Comparison of ENCODE assay signal across 10 mouse cellular contexts in the genomic region with DNA sequence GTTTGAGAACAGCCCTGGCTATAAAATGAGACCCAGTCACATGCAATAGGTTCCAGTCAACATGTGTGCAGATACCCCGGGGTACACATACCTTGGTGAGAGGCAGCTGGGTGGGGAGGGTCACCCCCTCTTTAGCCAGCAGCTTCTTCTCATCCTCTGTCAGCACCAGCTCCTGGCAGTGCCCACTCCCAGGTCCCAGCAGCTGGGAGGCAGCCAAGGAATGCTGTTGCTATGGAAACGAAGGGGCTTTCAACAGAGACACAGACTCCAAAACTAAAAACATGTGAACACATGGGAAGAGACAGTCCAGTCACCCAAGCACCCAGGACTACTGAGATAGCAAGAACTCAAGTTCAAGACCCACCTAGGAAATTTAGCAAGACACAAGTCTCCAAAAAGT. TPM values are rescaled to one million over a fixed set of nuclear protein-coding genes. Genes with fewer than 3 reads are reported as not detected.
A peak's percentile ranks its signal among the peaks of the same experiment; 100 is the strongest.
DNase-seq lines count a peak whose midpoint lies in the region; ATAC-seq and TF ChIP-seq lines count a peak whose summit lies in the region.
"Had no signal": no experiment of that assay in that cellular context is flagged by ENCODE, and none has a peak within 500 bp of the region (broad histone marks: within the 10 kb centered on the region; RNA-seq: fewer than 3 reads in every experiment).

No protein-coding gene starts in this region.

- 66% methylated on average over 2 of the region's 2 CpGs for WGBS in kidney, embryonic 16.5 days
- 41% methylated on average over 2 of the region's 2 CpGs for WGBS in embryonic facial prominence, embryonic 14.5 days
- 70% methylated on average over 2 of the region's 2 CpGs for WGBS in limb, embryonic 10.5 days

- H3K9ac ChIP-seq in kidney, embryonic 16.5 days (replicated peaks; ENCODE audit: low read length), result no peak overlapping the region
- H3K9ac ChIP-seq in embryonic facial prominence, embryonic 14.5 days (ENCODE audit: low read depth, low read length), result no peak overlapping the region
- H3K9ac ChIP-seq: liver, postnatal 0 days had no signal

- H3K4me2 ChIP-seq in kidney, embryonic 16.5 days (replicated peaks; ENCODE audit: low read depth, low read length), result no peak overlapping the region
- H3K4me2 ChIP-seq in embryonic facial prominence, embryonic 14.5 days (ENCODE audit: low read depth, low read length), result no peak overlapping the region

- no peak overlapping the region for H3K4me3 ChIP-seq in kidney, embryonic 16.5 days (ENCODE audit: low read length)
- H3K4me3 ChIP-seq in embryonic facial prominence, embryonic 14.5 days (ENCODE audit: low read depth, low read length), result no peak overlapping the region
- no peak overlapping the region for H3K4me3 ChIP-seq in limb, embryonic 10.5 days

- no peak for TF ChIP-seq CTCF in brain, embryonic 14.5 days (IDR thresholded peaks at IDR 0.05; ENCODE audit: borderline replicate concordance, extremely low read depth, insufficient read depth, insufficient read length)

- no peak for ATAC-seq in kidney, embryonic 16.5 days (ENCODE audit: low FRiP score, low TSS enrichment)
- ATAC-seq in embryonic facial prominence, embryonic 14.5 days (ENCODE audit: low read depth), result peak; percentile 58; the same call in 1 of the 2 replicates
- ATAC-seq: liver, postnatal 0 days had no signal

- H3K27me3 ChIP-seq in kidney, embryonic 16.5 days (ENCODE audit: insufficient read depth, low read length), result no peaks in the 10 kb centered on the region
- no peaks in the 10 kb centered on the region for H3K27me3 ChIP-seq in embryonic facial prominence, embryonic 14.5 days (replicated peaks; ENCODE audit: control insufficient read depth, insufficient read depth, low read length)
- 0 out of 2 replicates have a peak, but pooled peaks cover 4% of the 10 kb centered on the region for H3K27me3 ChIP-seq in limb, embryonic 10.5 days (ENCODE audit: low read depth, poor library complexity, severe bottlenecking)

- peaks cover 2% of the 10 kb centered on the region; the same call in 1 of the 2 replicates for H3K9me3 ChIP-seq in kidney, embryonic 16.5 days (ENCODE audit: low read length)
- H3K9me3 ChIP-seq in embryonic facial prominence, embryonic 14.5 days (ENCODE audit: control insufficient read depth, low read length), result no peaks in the 10 kb centered on the region
- H3K9me3 ChIP-seq in limb, embryonic 10.5 days (replicated peaks), result no peaks in the 10 kb centered on the region

- peak; percentile 40 to 60 for DNase-seq in kidney, postnatal 4 days
- DNase-seq in brain, embryonic 14.5 days (ENCODE audit: low read depth), result peak; percentile 82
- DNase-seq in embryonic facial prominence, embryonic 14.5 days (ENCODE audit: low spot score), result peak; percentile 73
- DNase-seq in limb, embryonic 10.5 days (ENCODE audit: low spot score), result peak; percentile 48
- no peak for DNase-seq in layer of hippocampus, postnatal 14 days (ENCODE audit: low spot score in 2 of 2)
- no peak for DNase-seq in lung, postnatal 4 days
- no peak for DNase-seq in right cerebral cortex, postnatal 36 days (ENCODE audit: low spot score in 2 of 2)
- DNase-seq: cerebellum, postnatal 25 days; liver, postnatal 0 days had no signal

- H3K4me1 ChIP-seq in kidney, embryonic 16.5 days (ENCODE audit: insufficient read depth, low read length), result no peaks in the 10 kb centered on the region
- no peaks in the 10 kb centered on the region for H3K4me1 ChIP-seq in embryonic facial prominence, embryonic 14.5 days (ENCODE audit: control insufficient read depth, insufficient read depth, low read length)
- H3K4me1 ChIP-seq in limb, embryonic 10.5 days, result peaks cover 14% of the 10 kb centered on the region

- H3K36me3 ChIP-seq in kidney, embryonic 16.5 days (ENCODE audit: insufficient read depth, low read length), result no peaks in the 10 kb centered on the region
- H3K36me3 ChIP-seq in embryonic facial prominence, embryonic 14.5 days (ENCODE audit: control insufficient read depth, insufficient read depth, low read length), result no peaks in the 10 kb centered on the region
- no peaks in the 10 kb centered on the region for H3K36me3 ChIP-seq in limb, embryonic 10.5 days

- H3K27ac ChIP-seq in kidney, embryonic 16.5 days (ENCODE audit: low read length), result no peak overlapping the region
- no peak overlapping the region for H3K27ac ChIP-seq in embryonic facial prominence, embryonic 14.5 days (replicated peaks; ENCODE audit: low read depth, low read length)
- 0 out of 2 replicates have a peak overlapping the region, but pooled peaks have one; percentile 30 for H3K27ac ChIP-seq in limb, embryonic 10.5 days

- TF ChIP-seq POLR2A in brain, embryonic 14.5 days (IDR thresholded peaks at IDR 0.05; ENCODE audit: borderline replicate concordance, extremely low read depth, insufficient read depth, insufficient read length, poor library complexity, severe bottlenecking), result no peak

RNA-seq across cellular contexts. Expression of gene Creb3l3, which starts 9.5 kb away (rescaled TPM):
- polyA plus RNA-seq in kidney, embryonic 16.5 days (2015; fragmentation: Nextera tagmentation; extraction: Ambion mirVana), result 0.24 and 0.29 TPM in 2 replicates
- 0.19 and 0.20 TPM in 2 replicates for polyA plus RNA-seq in brain, embryonic 14.5 days (2012; rRNA removed)
- 0.60 and 0.68 TPM in 2 replicates for polyA plus RNA-seq in embryonic facial prominence, embryonic 14.5 days (2014; fragmentation: Nextera tagmentation; extraction: Ambion mirVana)
- 0.58 and 0.66 TPM in 2 replicates for polyA plus RNA-seq in limb, embryonic 10.5 days (2016; fragmentation: Nextera tagmentation; extraction: Ambion mirVana)
- total RNA-seq in layer of hippocampus, postnatal 14 days (2021), result under 1 TPM; 0.17 to 0.46 TPM

RNA-seq across cellular contexts. Expression of gene Map2k2, which starts 16.5 kb away (rescaled TPM):
- polyA plus RNA-seq in kidney, embryonic 16.5 days (2015; fragmentation: Nextera tagmentation; extraction: Ambion mirVana), result 195 and 207 TPM in 2 replicates
- 203 and 214 TPM in 2 replicates for polyA plus RNA-seq in brain, embryonic 14.5 days (2012; rRNA removed)
- polyA plus RNA-seq in embryonic facial prominence, embryonic 14.5 days (2014; fragmentation: Nextera tagmentation; extraction: Ambion mirVana), result 166 and 178 TPM in 2 replicates
- 244 and 245 TPM in 2 replicates for polyA plus RNA-seq in limb, embryonic 10.5 days (2016; fragmentation: Nextera tagmentation; extraction: Ambion mirVana)
- 100 to 1,000 TPM; 132 to 134 TPM for total RNA-seq in layer of hippocampus, postnatal 14 days (2021)

RNA-seq across cellular contexts. Expression of gene Thop1, which starts 19.4 kb away (rescaled TPM):
- polyA plus RNA-seq in kidney, embryonic 16.5 days (2015; fragmentation: Nextera tagmentation; extraction: Ambion mirVana), result 69.6 and 70.0 TPM in 2 replicates
- 69.5 and 86.1 TPM in 2 replicates for polyA plus RNA-seq in brain, embryonic 14.5 days (2012; rRNA removed)
- 61.7 and 62.9 TPM in 2 replicates for polyA plus RNA-seq in embryonic facial prominence, embryonic 14.5 days (2014; fragmentation: Nextera tagmentation; extraction: Ambion mirVana)
- 113 and 128 TPM in 2 replicates for polyA plus RNA-seq in limb, embryonic 10.5 days (2016; fragmentation: Nextera tagmentation; extraction: Ambion mirVana)
- total RNA-seq in layer of hippocampus, postnatal 14 days (2021), result 10 to 100 TPM; 52.6 TPM

RNA-seq across cellular contexts. Expression of gene Sgta, which starts 29.2 kb away (rescaled TPM):
- 244 and 250 TPM in 2 replicates for polyA plus RNA-seq in kidney, embryonic 16.5 days (2015; fragmentation: Nextera tagmentation; extraction: Ambion mirVana)
- polyA plus RNA-seq in brain, embryonic 14.5 days (2012; rRNA removed), result 326 and 369 TPM in 2 replicates
- 163 and 179 TPM in 2 replicates for polyA plus RNA-seq in embryonic facial prominence, embryonic 14.5 days (2014; fragmentation: Nextera tagmentation; extraction: Ambion mirVana)
- 284 and 291 TPM in 2 replicates for polyA plus RNA-seq in limb, embryonic 10.5 days (2016; fragmentation: Nextera tagmentation; extraction: Ambion mirVana)
- total RNA-seq in layer of hippocampus, postnatal 14 days (2021), result 100 to 1,000 TPM; 169 to 174 TPM

RNA-seq across cellular contexts. Expression of gene Zbtb7a, which starts 45.8 kb away (rescaled TPM):
- polyA plus RNA-seq in kidney, embryonic 16.5 days (2015; fragmentation: Nextera tagmentation; extraction: Ambion mirVana), result 24.4 and 25.2 TPM in 2 replicates
- polyA plus RNA-seq in brain, embryonic 14.5 days (2012; rRNA removed), result 9.2 and 12.7 TPM in 2 replicates
- 24.1 and 25.9 TPM in 2 replicates for polyA plus RNA-seq in embryonic facial prominence, embryonic 14.5 days (2014; fragmentation: Nextera tagmentation; extraction: Ambion mirVana)
- 9.6 and 11.7 TPM in 2 replicates for polyA plus RNA-seq in limb, embryonic 10.5 days (2016; fragmentation: Nextera tagmentation; extraction: Ambion mirVana)
- 10 to 100 TPM; 61.6 to 63.6 TPM for total RNA-seq in layer of hippocampus, postnatal 14 days (2021)

Comparison
In these comparisons a context has a peak if more than half of its experiments do, and no peak if none do; other contexts are left out.
1. DNase-seq: peak in kidney, postnatal 4 days (2 of 2), brain, embryonic 14.5 days (single experiment), embryonic facial prominence, embryonic 14.5 days (single experiment) and limb, embryonic 10.5 days (single experiment); none in layer of hippocampus, postnatal 14 days (0 of 2), lung, postnatal 4 days (0 of 2) and right cerebral cortex, postnatal 36 days (0 of 2).